Mouse (Mus musculus) myocyte (in vitro differentiated cells): Measurements from ENCODE around the gene Ryr2.

Source experiments
- CEBPB ChIP-seq: IDR thresholded peaks from 2 replicates; pipeline ENCODE4 v1.6.1; 2011; ENCODE audit warnings: mild to moderate bottlenecking, moderate library complexity; ENCODE audit not compliant: poor library complexity, insufficient read depth, severe bottlenecking
- E2F4 ChIP-seq: IDR thresholded peaks from one replicate; pipeline ENCODE4 v1.6.1; 2011; ENCODE audit warnings: mild to moderate bottlenecking, control low read depth, moderate library complexity; ENCODE audit not compliant: insufficient read depth
- MAX ChIP-seq: IDR thresholded peaks from one replicate; pipeline ENCODE4 v1.6.1; 2011; ENCODE audit warnings: low read depth, mild to moderate bottlenecking, control low read depth
- MYOD1 ChIP-seq, 3 experiments: IDR thresholded peaks; one replicate each; pipeline ENCODE4 v1.6.1; 2011; ENCODE audit warnings: control low read depth in 2 of 3, low read depth in 2 of 3, mild to moderate bottlenecking in 2 of 3, moderate library complexity in 1 of 3; ENCODE audit not compliant: insufficient read length in 2 of 3, control insufficient read depth in 1 of 3
- MYOG ChIP-seq, 3 experiments: IDR thresholded peaks; one replicate each; pipeline ENCODE4 v1.6.1; 2011; ENCODE audit warnings: control low read depth in 2 of 3, low read depth in 2 of 3, mild to moderate bottlenecking in 2 of 3; ENCODE audit not compliant: insufficient read length in 2 of 3, control insufficient read depth in 1 of 3, insufficient read depth in 1 of 3
- POLR2A ChIP-seq: IDR thresholded peaks from one replicate; pipeline ENCODE4 v1.6.1; 2011; ENCODE audit warnings: low read depth, mild to moderate bottlenecking, control low read depth, moderate library complexity; ENCODE audit not compliant: insufficient read length
- TCF12 ChIP-seq: IDR thresholded peaks from one replicate; pipeline ENCODE4 v1.6.1; 2011; ENCODE audit warnings: mild to moderate bottlenecking, control low read depth; ENCODE audit not compliant: poor library complexity, insufficient read depth, severe bottlenecking
- TCF3 ChIP-seq: IDR thresholded peaks from one replicate; pipeline ENCODE4 v1.6.1; 2011; ENCODE audit warnings: low read depth, control low read depth; ENCODE audit not compliant: insufficient read length
- USF1 ChIP-seq: IDR thresholded peaks from one replicate; pipeline ENCODE4 v1.6.1; 2011; ENCODE audit warnings: low read depth, mild to moderate bottlenecking, control low read depth, moderate library complexity

DNA sequence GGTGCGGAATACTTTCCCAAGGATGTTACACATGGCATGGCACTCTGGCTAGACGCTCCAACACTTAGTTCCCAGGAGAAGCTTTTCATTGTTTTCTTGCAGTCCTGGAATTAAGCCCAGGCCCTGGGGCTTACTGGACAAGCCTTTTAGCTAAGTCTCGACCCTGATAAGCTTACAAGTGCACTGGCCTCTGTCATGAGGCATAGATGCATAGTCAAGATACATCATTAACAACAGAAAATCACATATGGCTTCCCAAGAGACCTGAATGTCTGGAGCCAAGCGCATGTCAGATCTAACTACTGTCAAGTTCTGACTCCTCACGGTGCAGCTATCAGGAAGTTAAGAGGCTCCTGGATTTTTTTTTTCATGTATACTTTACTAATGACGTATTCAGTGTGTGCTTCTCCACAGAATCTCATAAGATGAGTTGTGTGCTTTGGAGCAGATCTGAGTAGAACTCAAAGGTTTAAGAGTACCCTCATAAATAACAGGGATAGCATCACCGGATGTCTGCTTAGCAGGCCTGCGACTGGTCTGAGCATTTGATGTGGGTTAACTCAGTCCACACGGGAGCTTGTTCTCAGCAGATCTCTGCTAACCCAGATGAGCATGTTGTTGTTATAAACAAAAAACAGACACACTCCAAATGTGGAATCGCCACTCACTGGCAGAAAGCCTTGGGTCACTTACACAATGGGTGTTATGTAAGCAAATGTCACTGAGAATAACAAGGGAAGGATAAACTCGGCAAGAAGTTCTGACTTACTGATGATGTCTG lies 179.8 kb downstream of the Ryr2 start:
- TF ChIP-seq POLR2A, result no peak
- TF ChIP-seq MAX, result no peak
- no peak for TF ChIP-seq CEBPB
- no peak for TF ChIP-seq MYOD1 (IDR thresholded peaks at IDR 0.05; ENCODE audit: control insufficient read depth in 1 of 3, insufficient read length in 2 of 3, low read depth in 2 of 3)
- TF ChIP-seq MYOG (IDR thresholded peaks at IDR 0.05; ENCODE audit: control insufficient read depth in 1 of 3, insufficient read depth in 1 of 3, insufficient read length in 2 of 3, low read depth in 2 of 3), result no peak
- no peak for TF ChIP-seq TCF12
- no peak for TF ChIP-seq USF1
- TF ChIP-seq E2F4, result no peak
- no peak for TF ChIP-seq TCF3
